Mouse (Mus musculus) midbrain, embryonic 16.5 days (tissue): Measurements from ENCODE around the gene Nat8l. TPM values are rescaled to one million over a fixed set of nuclear protein-coding genes. Genes with fewer than 3 reads are reported as not detected.

ENCODE experiments used
- ATAC-seq: fragments of 200-750 bp; cut with Nextera tagmentation; 2 replicates; pipeline ENCODE4 v1.8.0; 2017; ENCODE audit warnings: moderate TSS enrichment
- H3K27ac ChIP-seq: fragments of 300-500 bp; sonication (generic); 2 replicates; pipeline ENCODE4 v1.5.1; 2014; ENCODE audit warnings: mild to moderate bottlenecking, low read length, mixed read lengths
- H3K27me3 ChIP-seq: fragments of 300-500 bp; sonication (generic); 2 replicates; pipeline ENCODE4 v1.6.1; 2014; ENCODE audit warnings: low read depth, low read length, mixed read lengths; ENCODE audit not compliant: control insufficient read depth, insufficient read depth
- H3K36me3 ChIP-seq: fragments of 300-500 bp; sonication (generic); 2 replicates; pipeline ENCODE4 v1.6.1; 2014; ENCODE audit warnings: mild to moderate bottlenecking, low read length, moderate library complexity, mixed read lengths; ENCODE audit not compliant: control insufficient read depth, insufficient read depth
- H3K4me1 ChIP-seq: fragments of 300-500 bp; sonication (generic); 2 replicates; pipeline ENCODE4 v1.6.1; 2014; ENCODE audit warnings: mild to moderate bottlenecking, low read length, mixed read lengths; ENCODE audit not compliant: control insufficient read depth, insufficient read depth
- H3K4me2 ChIP-seq: fragments of 300-500 bp; sonication (generic); 2 replicates; pipeline ENCODE4 v1.6.1; 2014; ENCODE audit warnings: mild to moderate bottlenecking, low read length, mixed read lengths
- H3K4me3 ChIP-seq: fragments of 300-500 bp; sonication (generic); 2 replicates; pipeline ENCODE4 v1.5.1; 2014; ENCODE audit warnings: low read depth, mild to moderate bottlenecking, low read length, moderate library complexity, mixed read lengths
- H3K9ac ChIP-seq: fragments of 300-500 bp; sonication (generic); 2 replicates; pipeline ENCODE4 v1.6.1; 2014; ENCODE audit warnings: low read depth, low read length, mixed read lengths
- H3K9me3 ChIP-seq: fragments of 300-500 bp; sonication (generic); replicated peaks from 2 replicates; pipeline ENCODE4 v1.6.1; 2014; ENCODE audit warnings: mild to moderate bottlenecking, low read length, mixed read lengths; ENCODE audit not compliant: control insufficient read depth, poor library complexity, severe bottlenecking
- WGBS: fragments of 180-500 bp; shearing (Covaris S2); extraction: QIAGEN DNeasy Blood & Tissue Kit; methylation state at CpG from one replicate; pipeline ENCODE4 v1.1.7; 2014; 5-methylcytosine and 5-hydroxymethylcytosine counted together
- polyA plus RNA-seq: library from polyadenylated mRNA; unstranded; fragments of >200 nt; fragmentation: Nextera tagmentation; extraction: Ambion mirVana; gene quantifications from 2 replicates; pipeline ENCODE4 v1.2.1, GENCODE M21; 2015

Gene Nat8l
- polyA plus RNA-seq, 1 experiment from 2014 or later: 4.6 TPM

DNA sequence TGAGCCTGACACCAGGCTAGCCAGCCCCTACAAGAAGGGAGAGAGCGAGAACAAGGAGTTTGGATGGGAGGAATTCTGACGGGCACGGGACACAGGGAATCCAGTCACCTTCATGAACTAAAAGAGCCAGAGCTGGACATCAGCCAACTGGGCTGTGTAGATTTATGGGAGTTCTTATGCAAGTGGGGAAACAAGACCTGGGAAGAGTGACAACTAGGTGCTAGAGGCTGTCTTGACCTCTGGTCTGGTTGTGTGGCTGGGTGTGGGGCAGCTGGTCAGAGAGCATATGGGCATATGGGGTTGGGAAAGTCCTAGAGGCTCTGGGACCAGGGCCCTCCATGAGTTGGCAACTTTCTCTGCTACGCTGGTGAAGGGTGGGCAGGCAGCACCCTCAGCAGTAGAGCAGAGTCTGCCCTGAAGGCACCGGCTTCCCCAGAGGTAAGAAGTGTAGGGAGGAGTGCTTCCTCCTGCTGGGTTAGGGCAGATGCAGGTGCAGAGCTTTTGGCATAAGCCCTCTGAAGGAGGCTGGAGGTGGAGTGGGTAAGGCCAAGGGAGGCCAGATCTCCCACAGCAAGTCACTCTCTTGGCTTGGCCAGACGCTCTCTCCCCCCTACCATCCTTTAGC lies 3.8 kb downstream of the Nat8l start:
- H3K36me3 ChIP-seq: peaks cover 19% of the 10 kb centered on the region
- H3K9ac ChIP-seq: peak overlapping the region; percentile 87; the same call in 1 of the 2 replicates
- no peak overlapping the region for H3K4me3 ChIP-seq
- ATAC-seq: no peak
- WGBS: 85% methylated on average over 6 of the region's 6 CpGs
- peak overlapping the region; percentile 97 for H3K4me2 ChIP-seq
- no peak overlapping the region for H3K27ac ChIP-seq
- no peaks in the 10 kb centered on the region for H3K27me3 ChIP-seq
- peaks cover 34% of the 10 kb centered on the region for H3K4me1 ChIP-seq
- H3K9me3 ChIP-seq: no peaks in the 10 kb centered on the region

GRCm38 (mm10) chr5:34000809-34001208 lies 5.0 kb downstream of the Nat8l start:
- Histone ChIP-seq H3K4me3 (no peak overlapping the region), H3K27me3 (no peaks in the 10 kb centered on the region), H3K36me3 (peaks cover 19% of the 10 kb centered on the region), H3K4me1 (peaks cover 26% of the 10 kb centered on the region), H3K9ac (no peak overlapping the region), H3K9me3 (no peaks in the 10 kb centered on the region), H3K27ac (no peak overlapping the region), H3K4me2 (no peak overlapping the region)
- no peak for ATAC-seq
- WGBS: 97% methylated on average over 24 of the region's 25 CpGs

- WGBS: 100% methylated on average over 1 of the region's 1 CpGs
- H3K4me2 ChIP-seq: no peak overlapping the region
- ATAC-seq: no peak
- H3K4me1 ChIP-seq: peaks cover 26% of the 10 kb centered on the region
- no peaks in the 10 kb centered on the region for H3K27me3 ChIP-seq
- no peak overlapping the region for H3K27ac ChIP-seq
- no peak overlapping the region for H3K4me3 ChIP-seq
- no peaks in the 10 kb centered on the region for H3K9me3 ChIP-seq
- H3K9ac ChIP-seq: no peak overlapping the region
- peaks cover 19% of the 10 kb centered on the region for H3K36me3 ChIP-seq
These were observed 5.6 kb downstream of the Nat8l start for GRCm38 (mm10) chr5:34001401-34001800.

- Histone ChIP-seq H3K27ac (no peak overlapping the region), H3K36me3 (peaks cover 19% of the 10 kb centered on the region), H3K9me3 (no peaks in the 10 kb centered on the region), H3K27me3 (no peaks in the 10 kb centered on the region), H3K4me2 (no peak overlapping the region), H3K4me3 (no peak overlapping the region), H3K9ac (no peak overlapping the region), H3K4me1 (peaks cover 25% of the 10 kb centered on the region)
- no peak for ATAC-seq
- WGBS: 76% methylated on average over 4 of the region's 4 CpGs
These were observed 6.9 kb downstream of the Nat8l start for GRCm38 (mm10) chr5:34002636-34003035.

DNA sequence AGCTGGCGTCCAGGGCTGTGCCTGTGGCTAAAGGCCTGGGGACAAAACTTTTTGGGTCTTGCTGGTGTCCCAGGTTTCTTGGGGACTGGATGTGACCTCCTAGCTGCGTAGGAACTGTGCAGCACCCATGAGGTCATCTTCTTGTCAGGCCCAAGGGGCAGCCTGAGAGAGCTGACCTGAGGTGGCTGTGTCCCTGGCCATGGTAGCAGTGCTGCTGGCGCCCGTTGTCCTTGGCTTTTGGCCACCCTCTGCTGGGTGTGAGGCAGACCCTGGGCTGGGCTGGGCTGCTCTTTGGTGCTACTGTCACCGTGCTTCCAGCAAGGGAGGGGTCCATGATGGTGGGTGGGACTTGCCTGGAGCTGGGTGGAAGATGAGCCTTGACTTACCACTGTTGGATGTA lies 8.8 kb downstream of the Nat8l start:
- whole genome bisulfite sequencing: 89% methylated on average over 5 of the region's 5 CpGs
- Histone ChIP-seq H3K4me2 (no peak overlapping the region), H3K4me3 (no peak overlapping the region), H3K36me3 (peaks cover 19% of the 10 kb centered on the region), H3K9me3 (no peaks in the 10 kb centered on the region), H3K4me1 (peaks cover 5% of the 10 kb centered on the region), H3K27me3 (no peaks in the 10 kb centered on the region), H3K9ac (no peak overlapping the region), H3K27ac (no peak overlapping the region)
- ATAC-seq: no peak

DNA sequence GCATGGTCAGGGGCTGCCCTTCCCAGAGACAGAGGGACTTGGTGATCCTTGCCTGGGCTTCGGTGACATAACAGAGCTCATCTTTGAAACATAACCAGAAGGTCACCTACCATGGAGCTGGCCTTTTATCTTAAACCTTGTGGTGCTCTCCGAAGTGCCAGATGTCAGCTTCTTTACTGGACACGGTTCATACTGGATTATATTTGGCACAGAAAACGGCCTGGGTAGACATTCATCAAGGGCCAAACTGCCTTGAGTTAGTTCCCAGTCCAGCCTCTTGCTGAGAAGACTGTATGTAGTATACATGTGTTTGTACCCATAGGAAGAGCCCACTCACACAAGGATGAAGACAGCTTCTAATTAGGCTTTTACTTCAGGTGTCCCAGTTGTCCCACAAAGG lies 11.0 kb downstream of the Nat8l start:
- Histone ChIP-seq H3K9ac (no peak overlapping the region), H3K4me3 (no peak overlapping the region), H3K27ac (no peak overlapping the region), H3K36me3 (peaks cover 5% of the 10 kb centered on the region), H3K27me3 (no peaks in the 10 kb centered on the region), H3K4me1 (no peaks in the 10 kb centered on the region), H3K9me3 (no peaks in the 10 kb centered on the region), H3K4me2 (no peak overlapping the region)
- 94% methylated on average over 4 of the region's 4 CpGs for WGBS
- ATAC-seq: no peak

DNA sequence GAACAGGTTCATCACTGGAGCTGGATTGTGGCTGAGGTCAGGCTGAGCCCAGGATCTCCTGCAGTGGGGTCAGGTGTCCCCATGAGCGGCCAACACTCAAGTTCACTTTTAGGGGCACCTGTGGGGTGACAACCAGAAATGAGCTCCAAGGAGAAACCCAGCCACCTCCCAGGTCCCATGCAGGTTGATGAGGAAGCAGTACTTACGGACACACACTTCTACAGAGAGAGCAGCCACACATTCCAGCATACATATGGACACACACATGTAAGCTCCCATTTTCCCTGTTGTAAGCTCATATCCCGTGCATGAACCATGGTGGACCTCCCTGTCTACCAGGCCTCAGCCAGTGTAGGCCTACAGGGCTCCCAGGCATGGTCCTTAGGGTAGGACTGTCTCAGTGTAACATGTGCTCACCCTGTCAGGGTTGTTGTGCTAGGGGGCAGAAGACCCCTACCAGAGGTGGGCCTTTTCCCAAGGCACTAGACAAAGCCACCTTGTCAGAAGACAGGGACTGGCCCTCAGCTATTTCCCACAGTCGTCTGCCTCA lies 11.7 kb downstream of the Nat8l start:
- H3K27me3 ChIP-seq: no peaks in the 10 kb centered on the region
- no peak overlapping the region for H3K27ac ChIP-seq
- 87% methylated on average over 4 of the region's 4 CpGs for WGBS
- H3K9me3 ChIP-seq: no peaks in the 10 kb centered on the region
- H3K4me3 ChIP-seq: no peak overlapping the region
- no peak overlapping the region for H3K9ac ChIP-seq
- peaks cover 4% of the 10 kb centered on the region; the same call in 1 of the 2 replicates for H3K36me3 ChIP-seq
- ATAC-seq: no peak
- H3K4me1 ChIP-seq: no peaks in the 10 kb centered on the region
- no peak overlapping the region for H3K4me2 ChIP-seq

- no peak overlapping the region for H3K4me3 ChIP-seq
- no peaks in the 10 kb centered on the region for H3K27me3 ChIP-seq
- WGBS: 56% methylated on average over 1 of the region's 1 CpGs
- H3K9me3 ChIP-seq: no peaks in the 10 kb centered on the region
- no peak overlapping the region for H3K27ac ChIP-seq
- no peak overlapping the region for H3K4me2 ChIP-seq
- no peaks in the 10 kb centered on the region for H3K36me3 ChIP-seq
- no peak overlapping the region for H3K9ac ChIP-seq
- H3K4me1 ChIP-seq: no peaks in the 10 kb centered on the region
- ATAC-seq: no peak
These were observed 18.9 kb downstream of the Nat8l start for GRCm38 (mm10) chr5:34014652-34015051.

- 84% methylated on average over 4 of the region's 4 CpGs for WGBS
- Histone ChIP-seq H3K4me1 (no peaks in the 10 kb centered on the region), H3K4me2 (no peak overlapping the region), H3K9ac (no peak overlapping the region), H3K27me3 (no peaks in the 10 kb centered on the region), H3K27ac (no peak overlapping the region), H3K4me3 (no peak overlapping the region), H3K36me3 (no peaks in the 10 kb centered on the region), H3K9me3 (no peaks in the 10 kb centered on the region)
- ATAC-seq: no peak
These were observed 23.2 kb downstream of the Nat8l start for GRCm38 (mm10) chr5:34018968-34019367.
